In the genomic region with DNA sequence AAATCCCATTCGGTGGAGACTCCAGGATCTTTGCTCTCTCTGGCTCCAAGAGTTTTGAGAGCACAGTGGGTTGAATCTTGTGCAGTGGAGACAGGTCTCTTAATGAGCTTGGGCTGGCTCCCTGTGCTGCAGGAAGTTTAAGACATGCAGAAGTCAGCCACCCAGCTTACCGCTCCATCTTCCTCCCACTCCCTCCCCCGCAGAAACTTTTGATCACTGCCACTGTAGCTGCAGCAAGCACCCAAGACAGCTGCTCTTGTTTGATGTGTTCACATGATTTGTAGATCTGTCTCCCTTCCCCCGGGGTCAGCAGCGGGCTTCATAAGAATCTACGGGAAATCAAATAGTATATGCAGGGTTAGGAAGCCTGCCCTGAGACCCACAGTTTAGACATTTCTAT, we compare ENCODE assay signal across 9 mouse cellular contexts. TPM values are rescaled to one million over a fixed set of nuclear protein-coding genes. Genes with fewer than 3 reads are reported as not detected.
DNase-seq lines count a peak whose midpoint lies in the region; ATAC-seq and TF ChIP-seq lines count a peak whose summit lies in the region.
"Had no signal": no experiment of that assay in that cellular context is flagged by ENCODE, and none has a peak within 500 bp of the region (broad histone marks: within the 10 kb centered on the region; RNA-seq: fewer than 3 reads in every experiment).

No protein-coding gene starts in this region.

- H3K27ac ChIP-seq in lung, embryonic 14.5 days (ENCODE audit: low read depth) = 0 out of 2 replicates have a peak overlapping the region, but pooled peaks have one; percentile 18
- peak overlapping the region; percentile 36 for H3K27ac ChIP-seq in macrophage
- H3K27ac ChIP-seq in cerebellum, adult 2 months (ENCODE audit: insufficient read depth, low read length) = no peak overlapping the region

- 19% methylated on average over 6 of the region's 6 CpGs for WGBS in lung, embryonic 14.5 days
- WGBS in lung, adult 2 months = 25% methylated on average over 6 of the region's 6 CpGs
- 33% methylated on average over 6 of the region's 6 CpGs for WGBS in macrophage (ENCODE audit: missing documents)
- WGBS in cerebellum, adult 2 months = 49% methylated on average over 6 of the region's 6 CpGs

- H3K4me3 ChIP-seq in lung, embryonic 14.5 days (ENCODE audit: low read depth, low read length) = no peak overlapping the region
- no peak overlapping the region for H3K4me3 ChIP-seq in lung, adult 2 months (replicated peaks; ENCODE audit: extremely low read depth, low read depth, low read length)
- no peak overlapping the region for H3K4me3 ChIP-seq in macrophage (ENCODE audit: inconsistent target)
- H3K4me3 ChIP-seq in cerebellum, adult 2 months (replicated peaks; ENCODE audit: insufficient read depth, low read depth, low read length) = no peak overlapping the region

- DNase-seq in adrenal gland, postnatal 14 days = peak; percentile 36
- no peak for DNase-seq in adrenal gland, postnatal 4 days (ENCODE audit: low spot score in 2 of 2)
- DNase-seq in lung, embryonic 14.5 days = peak; percentile 37
- no peak for DNase-seq in lung, adult 2 months
- DNase-seq in thymus, postnatal 10 days (ENCODE audit: low spot score in 2 of 2) = peak; percentile 80 to 83
- no peak for DNase-seq in cerebellum, adult 2 months
- no peak for DNase-seq in layer of hippocampus, adult 9-10 months (ENCODE audit: low spot score)

- no peak for ATAC-seq in lung, embryonic 14.5 days (ENCODE audit: insufficient read depth)

- no peak for TF ChIP-seq POLR2A in lung, adult 2 months (IDR thresholded peaks at IDR 0.05; ENCODE audit: borderline replicate concordance, extremely low read depth, low read depth, low read length)
- TF ChIP-seq POLR2A in cerebellum, adult 2 months (IDR thresholded peaks at IDR 0.05; ENCODE audit: borderline replicate concordance, insufficient read depth, low read length) = no peak

- peak overlapping the region; percentile 15; the same call in 1 of the 2 replicates for H3K4me2 ChIP-seq in lung, embryonic 14.5 days

- H3K4me1 ChIP-seq in lung, embryonic 14.5 days (ENCODE audit: insufficient read depth) = 0 out of 2 replicates have a peak, but pooled peaks cover 7% of the 10 kb centered on the region
- peaks cover 7% of the 10 kb centered on the region for H3K4me1 ChIP-seq in lung, adult 2 months (ENCODE audit: control insufficient read depth, insufficient read depth, low read length)
- peaks cover 7% of the 10 kb centered on the region; the same call in 1 of the 2 replicates for H3K4me1 ChIP-seq in cerebellum, adult 2 months (ENCODE audit: control insufficient read depth, insufficient read depth, low read length)

- no peak overlapping the region for H3K9ac ChIP-seq in lung, embryonic 14.5 days

- H3K79me2 ChIP-seq in macrophage (ENCODE audit: inconsistent target) = no peaks in the 10 kb centered on the region

- no peaks in the 10 kb centered on the region for H3K27me3 ChIP-seq in lung, embryonic 14.5 days (ENCODE audit: insufficient read depth, low read length)
- H3K27me3 ChIP-seq in cerebellum, adult 2 months (ENCODE audit: control insufficient read depth, insufficient read depth, low read length) = no peaks in the 10 kb centered on the region

- H3K36me3 ChIP-seq in lung, embryonic 14.5 days (ENCODE audit: insufficient read depth) = peaks cover 21% of the 10 kb centered on the region
- H3K36me3 ChIP-seq in macrophage (ENCODE audit: inconsistent target) = no peaks in the 10 kb centered on the region

- TF ChIP-seq CTCF in lung, embryonic 14.5 days (IDR thresholded peaks at IDR 0.05; ENCODE audit: low read depth) = no peak
- TF ChIP-seq CTCF in lung, adult 2 months (IDR thresholded peaks at IDR 0.05; ENCODE audit: insufficient read depth, low read length) = no peak
- TF ChIP-seq CTCF in cerebellum, adult 2 months (IDR thresholded peaks at IDR 0.05; ENCODE audit: borderline replicate concordance, insufficient read depth, low read depth, low read length) = no peak

- H3K9me3 ChIP-seq in lung, embryonic 14.5 days (ENCODE audit: low read depth, low read length) = no peaks in the 10 kb centered on the region

RNA-seq across cellular contexts. Expression of a gene that starts 42.3 kb away (rescaled TPM):
- total RNA-seq in adrenal gland, postnatal 14 days (2021) = not detected in 2 replicates
- total RNA-seq in adrenal gland, postnatal 4 days (2021) = under 1 TPM in 1 of 2 experiments, not detected in 1; 0.23 TPM
- polyA plus RNA-seq in lung, embryonic 14.5 days (2014; fragmentation: Nextera tagmentation; extraction: Ambion mirVana) = 0.09 TPM in 1 of 2 replicates, not detected in the other
- polyA plus RNA-seq in lung, adult 2 months (2012; rRNA removed) = not detected in 2 replicates
- total RNA-seq in macrophage (2018; cell fraction: chromatin; rRNA removed) = not detected
- total RNA-seq in macrophage (2018; cell fraction: cytosol; rRNA removed) = not detected
- not detected for total RNA-seq in macrophage (2018; cell fraction: nucleus; rRNA removed)
- polyA plus RNA-seq in macrophage (2018) = not detected in 3 replicates
- polyA plus RNA-seq in cerebellum, adult 2 months (2012; rRNA removed) = not detected in 2 replicates
- total RNA-seq: hematopoietic stem cell, adult 5-6 weeks had no signal

RNA-seq across cellular contexts. Expression of a gene that starts 55.0 kb away (rescaled TPM):
- 9.9 and 13.2 TPM in 2 replicates for total RNA-seq in adrenal gland, postnatal 14 days (2021)
- total RNA-seq in adrenal gland, postnatal 4 days (2021) = 10 to 100 TPM; 14.8 to 15.5 TPM
- polyA plus RNA-seq in lung, embryonic 14.5 days (2014; fragmentation: Nextera tagmentation; extraction: Ambion mirVana) = 54.3 and 62.3 TPM in 2 replicates
- 1.7 and 6.7 TPM in 2 replicates for polyA plus RNA-seq in lung, adult 2 months (2012; rRNA removed)
- total RNA-seq in macrophage (2018; cell fraction: chromatin; rRNA removed) = 10 to 100 TPM in 20 of 26 experiments, 1 to 10 TPM in 6; 3.4 to 52.2 (median 24.5) TPM
- total RNA-seq in macrophage (2018; cell fraction: cytosol; rRNA removed) = 10 to 100 TPM in 18 of 26 experiments, 1 to 10 TPM in 8; 3.1 to 16.7 (median 12.5) TPM
- 10 to 100 TPM in 19 of 26 experiments, 1 to 10 TPM in 7; 3.6 to 56.0 (median 13.7) TPM for total RNA-seq in macrophage (2018; cell fraction: nucleus; rRNA removed)
- 9.0 to 12.1 TPM (median 10.9 TPM) in 3 replicates for polyA plus RNA-seq in macrophage (2018)
- polyA plus RNA-seq in cerebellum, adult 2 months (2012; rRNA removed) = 5.9 and 7.7 TPM in 2 replicates

Comparison
In these comparisons a context has a peak if more than half of its experiments do, and no peak if none do; other contexts are left out.
1. DNase-seq: peak in adrenal gland, postnatal 14 days (single experiment), lung, embryonic 14.5 days (single experiment) and thymus, postnatal 10 days (2 of 2); none in adrenal gland, postnatal 4 days (0 of 2), lung, adult 2 months (single experiment), cerebellum, adult 2 months (0 of 2) and layer of hippocampus, adult 9-10 months (single experiment).